Mouse (Mus musculus): ENCODE data around the gene Wnt16. TPM values are rescaled to one million over a fixed set of nuclear protein-coding genes. Genes with fewer than 3 reads are reported as not detected.

Gene Wnt16
- polyA plus RNA-seq, 1 experiment from 2014 or later, result not detected

DNA sequence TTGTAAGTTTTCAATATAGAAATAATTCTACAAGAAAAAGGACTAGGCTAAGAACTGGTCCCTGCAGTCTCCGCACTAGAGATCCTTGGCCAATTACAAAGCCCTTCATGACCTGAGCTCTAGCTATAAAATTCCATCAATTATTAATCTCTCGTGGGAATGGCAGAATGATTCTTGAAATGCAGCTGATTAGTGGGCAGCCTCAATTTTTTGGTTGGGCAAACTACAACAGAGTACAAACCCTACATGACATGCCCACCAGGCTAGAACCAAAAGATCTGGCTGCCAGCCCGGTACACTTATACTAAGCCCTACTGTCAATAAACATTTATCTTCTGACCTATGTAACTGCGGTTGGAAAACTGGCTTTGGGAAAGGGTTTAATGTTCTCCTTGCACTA lies 39.1 kb downstream of the Wnt16 start:
- 76% methylated on average over 4 of the region's 4 CpGs for WGBS (ENCODE audit: insufficient replicate concordance)
- Histone ChIP-seq H3K27ac (no peak overlapping the region), H3K36me3 (peaks cover 7% of the 10 kb centered on the region), H3K9me3 (replicated peaks) (no peaks in the 10 kb centered on the region), H3K4me1 (replicated peaks) (no peaks in the 10 kb centered on the region), H3K27me3 (no peaks in the 10 kb centered on the region), H3K4me2 (no peak overlapping the region), H3K9ac (no peak overlapping the region), H3K4me3 (replicated peaks) (no peak overlapping the region)
- no peak for DNase-seq
- ATAC-seq (ENCODE audit: low read depth), result no peak

GRCm38 (mm10) chr6:22327931-22328330 lies 39.9 kb downstream of the Wnt16 start:
- DNase-seq (no peak), ATAC-seq (ENCODE audit: low read depth) (no peak)
- Histone ChIP-seq H3K9ac (no peak overlapping the region), H3K27me3 (no peaks in the 10 kb centered on the region), H3K9me3 (replicated peaks) (no peaks in the 10 kb centered on the region), H3K4me1 (replicated peaks) (0 out of 2 replicates have a peak, but pooled peaks cover 3% of the 10 kb centered on the region), H3K4me2 (no peak overlapping the region), H3K4me3 (replicated peaks) (no peak overlapping the region), H3K36me3 (peaks cover 7% of the 10 kb centered on the region), H3K27ac (no peak overlapping the region)
- WGBS (ENCODE audit: insufficient replicate concordance), result 76% methylated on average over 8 of the region's 8 CpGs

GRCm38 (mm10) chr6:22330169-22330960 lies 42.3 kb downstream of the Wnt16 start:
- no peak overlapping the region for H3K9ac ChIP-seq
- H3K4me1 ChIP-seq (replicated peaks), result 0 out of 2 replicates have a peak, but pooled peaks cover 3% of the 10 kb centered on the region
- no peak overlapping the region for H3K4me3 ChIP-seq (replicated peaks)
- H3K27ac ChIP-seq, result no peak overlapping the region
- H3K9me3 ChIP-seq (replicated peaks), result no peaks in the 10 kb centered on the region
- peaks cover 7% of the 10 kb centered on the region for H3K36me3 ChIP-seq
- WGBS (ENCODE audit: insufficient replicate concordance), result 78% methylated on average over 13 of the region's 13 CpGs
- H3K4me2 ChIP-seq, result no peak overlapping the region
- ATAC-seq (ENCODE audit: low read depth) (no peak), DNase-seq (no peak)
- no peaks in the 10 kb centered on the region for H3K27me3 ChIP-seq

- no peak overlapping the region for H3K4me3 ChIP-seq (replicated peaks)
- DNase-seq, result no peak
- 0 out of 2 replicates have a peak, but pooled peaks cover 3% of the 10 kb centered on the region for H3K4me1 ChIP-seq (replicated peaks)
- ATAC-seq (ENCODE audit: low read depth), result no peak
- H3K27ac ChIP-seq, result no peak overlapping the region
- WGBS (ENCODE audit: insufficient replicate concordance), result 81% methylated on average over 2 of the region's 2 CpGs
- peaks cover 5% of the 10 kb centered on the region for H3K36me3 ChIP-seq
- H3K9ac ChIP-seq, result no peak overlapping the region
- H3K4me2 ChIP-seq, result no peak overlapping the region
- H3K27me3 ChIP-seq, result no peaks in the 10 kb centered on the region
- H3K9me3 ChIP-seq (replicated peaks), result no peaks in the 10 kb centered on the region
Measured at GRCm38 (mm10) chr6:22332548-22332947, 44.5 kb downstream of the Wnt16 start.

GRCm38 (mm10) chr6:22339763-22340542 lies 51.9 kb downstream of the Wnt16 start:
- H3K4me3 ChIP-seq (replicated peaks), result no peak overlapping the region
- no peak overlapping the region for H3K27ac ChIP-seq
- DNase-seq (no peak), ATAC-seq (ENCODE audit: low read depth) (peak; percentile 73)
- peaks cover 7% of the 10 kb centered on the region; the same call in 1 of the 2 replicates for H3K36me3 ChIP-seq
- peaks cover 36% of the 10 kb centered on the region for H3K4me1 ChIP-seq (replicated peaks)
- 57% methylated on average over 15 of the region's 15 CpGs for WGBS (ENCODE audit: insufficient replicate concordance)
- H3K27me3 ChIP-seq, result no peaks in the 10 kb centered on the region
- no peaks in the 10 kb centered on the region for H3K9me3 ChIP-seq (replicated peaks)
- no peak overlapping the region for H3K4me2 ChIP-seq
- H3K9ac ChIP-seq, result no peak overlapping the region

GRCm38 (mm10) chr6:22340779-22341178 lies 52.8 kb downstream of the Wnt16 start:
- WGBS (ENCODE audit: insufficient replicate concordance), result 74% methylated on average over 14 of the region's 14 CpGs
- Histone ChIP-seq H3K4me3 (replicated peaks) (no peak overlapping the region), H3K9me3 (replicated peaks) (no peaks in the 10 kb centered on the region), H3K4me1 (replicated peaks) (peaks cover 44% of the 10 kb centered on the region), H3K9ac (no peak overlapping the region), H3K27me3 (no peaks in the 10 kb centered on the region), H3K27ac (no peak overlapping the region), H3K4me2 (no peak overlapping the region), H3K36me3 (peaks cover 7% of the 10 kb centered on the region; the same call in 1 of the 2 replicates)
- ATAC-seq (ENCODE audit: low read depth) (no peak), DNase-seq (no peak)

GRCm38 (mm10) chr6:22343292-22343691 lies 55.3 kb downstream of the Wnt16 start:
- no peak for DNase-seq
- 74% methylated on average over 3 of the region's 3 CpGs for WGBS (ENCODE audit: insufficient replicate concordance)
- H3K27me3 ChIP-seq, result no peaks in the 10 kb centered on the region
- no peak overlapping the region for H3K9ac ChIP-seq
- peaks cover 7% of the 10 kb centered on the region; the same call in 1 of the 2 replicates for H3K36me3 ChIP-seq
- no peak overlapping the region for H3K27ac ChIP-seq
- H3K9me3 ChIP-seq (replicated peaks), result no peaks in the 10 kb centered on the region
- H3K4me1 ChIP-seq (replicated peaks), result peaks cover 63% of the 10 kb centered on the region
- no peak overlapping the region for H3K4me2 ChIP-seq
- no peak for ATAC-seq (ENCODE audit: low read depth)
- H3K4me3 ChIP-seq (replicated peaks), result no peak overlapping the region

- H3K36me3 ChIP-seq, result peaks cover 7% of the 10 kb centered on the region; the same call in 1 of the 2 replicates
- DNase-seq (no peak), ATAC-seq (ENCODE audit: low read depth) (no peak)
- WGBS (ENCODE audit: insufficient replicate concordance), result 80% methylated on average over 6 of the region's 6 CpGs
- no peaks in the 10 kb centered on the region for H3K27me3 ChIP-seq
- H3K27ac ChIP-seq, result no peak overlapping the region
- H3K9me3 ChIP-seq (replicated peaks), result no peaks in the 10 kb centered on the region
- H3K4me1 ChIP-seq (replicated peaks), result peaks cover 63% of the 10 kb centered on the region
- H3K4me3 ChIP-seq (replicated peaks), result no peak overlapping the region
- no peak overlapping the region for H3K4me2 ChIP-seq
- no peak overlapping the region for H3K9ac ChIP-seq
Measured at GRCm38 (mm10) chr6:22343706-22344105, 55.7 kb downstream of the Wnt16 start.

GRCm38 (mm10) chr6:22344443-22344842 lies 56.4 kb downstream of the Wnt16 start:
- DNase-seq, result no peak
- Histone ChIP-seq H3K9me3 (replicated peaks) (no peaks in the 10 kb centered on the region), H3K4me3 (replicated peaks) (no peak overlapping the region), H3K36me3 (peaks cover 7% of the 10 kb centered on the region; the same call in 1 of the 2 replicates), H3K27ac (0 out of 2 replicates have a peak overlapping the region, but pooled peaks have one; percentile 9), H3K27me3 (no peaks in the 10 kb centered on the region), H3K9ac (no peak overlapping the region), H3K4me2 (peak overlapping the region; percentile 17; the same call in 1 of the 2 replicates), H3K4me1 (replicated peaks) (peaks cover 64% of the 10 kb centered on the region)
- ATAC-seq (ENCODE audit: low read depth), result peak; percentile 14; the same call in 1 of the 2 replicates
- WGBS (ENCODE audit: insufficient replicate concordance), result 62% methylated on average over 6 of the region's 6 CpGs

DNA sequence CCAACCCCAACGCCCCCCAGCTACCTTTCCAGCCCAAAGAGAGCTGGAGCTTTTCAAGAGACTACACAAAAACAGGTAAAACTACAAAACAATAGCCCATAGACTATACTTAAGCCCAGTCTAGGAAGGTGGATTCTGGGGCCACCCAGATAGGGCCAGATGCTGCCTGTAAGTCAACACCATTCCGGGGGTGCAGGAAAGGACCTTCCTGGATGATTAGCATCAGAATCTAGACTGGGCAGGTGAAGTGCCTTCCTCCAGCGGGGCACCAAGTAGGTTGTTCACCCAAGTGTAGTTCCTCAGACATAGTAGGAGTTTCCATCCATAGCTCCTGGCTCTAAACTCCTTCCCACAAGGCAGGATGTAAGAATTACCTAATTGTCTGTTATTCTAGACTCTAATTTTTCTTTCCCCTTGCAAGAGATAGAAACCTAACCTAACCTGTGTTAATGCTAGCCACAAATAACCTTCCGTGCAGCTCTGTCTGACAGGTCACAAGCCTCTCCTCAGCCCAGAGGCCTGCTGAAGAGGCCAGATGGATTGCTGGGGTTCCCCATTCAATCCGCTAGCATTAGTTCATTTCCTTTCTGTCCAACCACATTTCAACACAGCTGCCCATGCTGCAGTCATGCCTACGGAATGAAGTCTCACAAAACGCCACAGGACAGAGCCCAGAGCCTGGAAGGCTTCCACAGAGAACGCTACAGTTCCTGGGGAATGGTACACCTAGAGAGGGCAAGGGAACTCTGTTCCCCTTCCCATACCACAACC lies 59.3 kb downstream of the Wnt16 start:
- no peak overlapping the region for H3K4me2 ChIP-seq
- H3K27ac ChIP-seq, result no peak overlapping the region
- ATAC-seq (ENCODE audit: low read depth), result no peak
- no peaks in the 10 kb centered on the region for H3K9me3 ChIP-seq (replicated peaks)
- no peaks in the 10 kb centered on the region for H3K27me3 ChIP-seq
- no peak for DNase-seq
- H3K4me1 ChIP-seq (replicated peaks), result peaks cover 73% of the 10 kb centered on the region
- no peak overlapping the region for H3K9ac ChIP-seq
- WGBS (ENCODE audit: insufficient replicate concordance), result 55% methylated on average over 8 of the region's 8 CpGs
- no peak overlapping the region for H3K4me3 ChIP-seq (replicated peaks)
- no peaks in the 10 kb centered on the region for H3K36me3 ChIP-seq
